Mouse (Mus musculus) cortical plate, adult 2 months (tissue): ENCODE data around the gene Lpcat1.

Experiments used
- CTCF ChIP-seq: fragments of 200-500 bp; IDR thresholded peaks from 2 replicates; pipeline ENCODE4 v1.5.1; 2011; ENCODE audit warnings: mild to moderate bottlenecking, control low read depth, low read length; ENCODE audit not compliant: insufficient read depth; ENCODE audit errors: extremely low read depth
- POLR2A ChIP-seq: fragments of 200-500 bp; IDR thresholded peaks from 2 replicates; pipeline ENCODE4 v1.6.1; 2011; ENCODE audit warnings: mild to moderate bottlenecking, low read length, control low read depth; ENCODE audit not compliant: insufficient read depth; ENCODE audit errors: extremely low read depth

DNA sequence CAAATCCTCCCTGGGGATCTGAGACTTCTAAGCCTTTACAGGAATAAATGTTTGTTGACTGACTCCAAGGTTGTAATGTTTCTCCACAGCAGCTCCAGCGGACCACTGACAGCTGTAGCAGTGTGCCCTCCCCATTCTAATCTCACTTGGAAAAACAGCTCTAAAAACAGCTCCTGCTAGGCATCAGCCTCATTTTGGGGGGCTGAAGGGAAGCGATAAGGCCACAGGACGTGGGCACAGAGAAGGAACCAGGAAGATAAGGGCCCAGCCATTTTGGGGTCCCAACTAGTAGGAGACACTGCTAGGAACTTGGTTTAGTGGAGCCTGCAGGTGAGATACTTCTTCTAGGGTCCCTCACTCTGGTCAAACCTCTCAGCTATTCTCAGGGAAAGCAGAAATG lies 68.3 kb downstream of the Lpcat1 start:
- TF ChIP-seq CTCF, result no peak
- no peak for TF ChIP-seq POLR2A
